Mouse (Mus musculus) forebrain, embryonic 14.5 days (tissue): Measurements from ENCODE around the gene Qsox2. TPM values are rescaled to one million over a fixed set of nuclear protein-coding genes. Genes with fewer than 3 reads are reported as not detected.
A peak's percentile ranks its signal among the peaks of the same experiment; 100 is the strongest.

ENCODE experiments used
- ATAC-seq: fragments of 200-750 bp; cut with Nextera tagmentation; 2 replicates; pipeline ENCODE4 v1.8.0; 2017; ENCODE audit warnings: mild to moderate bottlenecking, moderate library complexity
- DNase-seq: peaks from one replicate; pipeline ENCODE4 v3.0.0-alpha.2; 2015; ENCODE audit warnings: low spot score
- H3K27ac ChIP-seq: fragments of 300-500 bp; sonication (generic); 2 replicates; pipeline ENCODE4 v1.5.1; 2014; ENCODE audit warnings: low read depth, mild to moderate bottlenecking, control low read depth, low read length, moderate library complexity
- H3K27me3 ChIP-seq: fragments of 300-500 bp; sonication (generic); replicated peaks from 2 replicates; pipeline ENCODE4 v1.6.1; 2014; ENCODE audit warnings: low read length, control low read depth, mixed read lengths; ENCODE audit not compliant: control insufficient read depth, insufficient read depth
- H3K36me3 ChIP-seq: fragments of 300-500 bp; sonication (generic); 2 replicates; pipeline ENCODE4 v1.6.1; 2014; ENCODE audit warnings: low read length, control low read depth; ENCODE audit not compliant: control insufficient read depth, insufficient read depth
- H3K4me1 ChIP-seq: fragments of 300-500 bp; sonication (generic); 2 replicates; pipeline ENCODE4 v1.6.1; 2014; ENCODE audit warnings: antibody characterized with exemption, low read length, control low read depth; ENCODE audit not compliant: control insufficient read depth, insufficient read depth
- H3K4me2 ChIP-seq: fragments of 300-500 bp; sonication (generic); 2 replicates; pipeline ENCODE4 v1.6.1; 2014; ENCODE audit warnings: mild to moderate bottlenecking, control low read depth, low read length
- H3K4me3 ChIP-seq: fragments of 300-500 bp; sonication (generic); 2 replicates; pipeline ENCODE4 v1.5.1; 2014; ENCODE audit warnings: low read depth, low read length, control low read depth
- H3K9ac ChIP-seq: fragments of 300-500 bp; sonication (generic); 2 replicates; pipeline ENCODE4 v1.6.1; 2014; ENCODE audit warnings: mild to moderate bottlenecking, low read length, control low read depth, moderate library complexity
- H3K9me3 ChIP-seq: fragments of 300-500 bp; sonication (generic); replicated peaks from 2 replicates; pipeline ENCODE4 v1.6.1; 2016; ENCODE audit warnings: low read length, control low read depth, mixed read lengths; ENCODE audit not compliant: control insufficient read depth
- WGBS: fragments of 180-500 bp; shearing (Covaris S2); extraction: QIAGEN DNeasy Blood & Tissue Kit; methylation state at CpG from one replicate; pipeline ENCODE4 v1.1.7; 2014; 5-methylcytosine and 5-hydroxymethylcytosine counted together
- polyA plus RNA-seq: library from polyadenylated mRNA; unstranded; fragments of >200 nt; fragmentation: Nextera tagmentation; extraction: Ambion mirVana; gene quantifications from 2 replicates; pipeline ENCODE4 v1.2.1, GENCODE M21; 2014

The Qsox2 gene
- polyA plus RNA-seq, 1 experiment from 2014 or later: 10.6 TPM

DNA sequence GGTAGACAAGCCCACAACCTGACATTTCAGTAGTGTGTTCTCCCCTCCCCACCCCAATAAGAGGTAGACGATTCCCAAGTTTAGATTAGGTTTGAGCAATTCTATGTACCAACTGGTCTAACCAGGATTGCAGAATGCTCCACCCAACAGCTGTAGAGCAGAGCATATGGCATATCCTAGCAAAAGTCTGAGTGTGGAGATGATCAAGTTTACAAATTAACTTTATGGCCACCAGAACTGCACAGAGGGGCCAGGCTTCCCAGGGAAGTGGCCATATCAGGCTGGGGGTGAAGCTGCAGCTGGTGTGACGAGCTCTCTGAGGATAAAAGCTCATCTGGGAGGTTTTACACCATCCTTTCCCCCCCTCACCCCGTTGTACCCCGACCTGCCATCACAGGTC lies 27.3 kb upstream of the Qsox2 start:
- no peak overlapping the region for H3K27ac ChIP-seq
- no peak for DNase-seq
- no peak overlapping the region for H3K4me3 ChIP-seq
- no peaks in the 10 kb centered on the region for H3K36me3 ChIP-seq
- H3K4me1 ChIP-seq: no peaks in the 10 kb centered on the region
- H3K9ac ChIP-seq: no peak overlapping the region
- ATAC-seq: no peak
- H3K4me2 ChIP-seq: no peak overlapping the region
- WGBS: 83% methylated on average over 4 of the region's 4 CpGs
- H3K9me3 ChIP-seq: no peaks in the 10 kb centered on the region
- H3K27me3 ChIP-seq: no peaks in the 10 kb centered on the region

DNA sequence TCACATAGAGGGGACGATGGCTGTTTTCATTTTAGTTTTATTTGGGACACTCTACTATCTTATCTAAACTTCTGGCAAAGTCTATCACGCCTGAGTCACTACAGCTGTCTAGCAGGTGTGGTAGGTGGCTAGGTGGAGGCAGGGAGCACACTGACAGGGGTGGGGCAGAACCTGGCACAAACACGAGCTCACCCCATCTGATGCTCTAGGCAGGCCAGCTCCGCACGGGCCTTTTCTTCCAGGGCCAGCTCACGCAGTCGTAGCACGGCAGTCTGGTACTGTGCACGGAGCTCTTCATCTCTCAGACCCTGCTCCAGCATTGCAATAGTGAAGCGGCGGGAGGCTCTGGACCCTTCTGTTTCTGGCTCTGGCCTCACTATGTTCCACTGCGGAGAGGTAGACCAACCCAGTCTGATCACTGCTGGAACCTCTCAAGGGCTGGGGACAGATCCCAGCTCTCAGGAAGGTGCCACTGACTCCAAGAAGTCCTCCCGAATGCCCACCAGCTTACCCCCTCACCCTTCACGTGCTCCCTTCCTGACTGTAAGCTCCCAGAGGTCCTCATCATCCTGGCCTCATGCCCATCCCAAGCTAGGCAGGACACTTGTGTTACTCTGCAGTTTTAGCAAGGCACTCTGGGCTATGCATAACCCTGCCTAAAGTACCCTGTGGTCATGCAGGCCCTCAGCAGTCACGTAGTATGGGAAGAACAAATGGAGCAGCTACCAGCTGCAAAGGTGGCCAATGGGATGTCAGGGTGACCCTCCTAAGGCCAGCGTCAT lies 20.2 kb upstream of the Qsox2 start:
- DNase-seq: no peak

DNA sequence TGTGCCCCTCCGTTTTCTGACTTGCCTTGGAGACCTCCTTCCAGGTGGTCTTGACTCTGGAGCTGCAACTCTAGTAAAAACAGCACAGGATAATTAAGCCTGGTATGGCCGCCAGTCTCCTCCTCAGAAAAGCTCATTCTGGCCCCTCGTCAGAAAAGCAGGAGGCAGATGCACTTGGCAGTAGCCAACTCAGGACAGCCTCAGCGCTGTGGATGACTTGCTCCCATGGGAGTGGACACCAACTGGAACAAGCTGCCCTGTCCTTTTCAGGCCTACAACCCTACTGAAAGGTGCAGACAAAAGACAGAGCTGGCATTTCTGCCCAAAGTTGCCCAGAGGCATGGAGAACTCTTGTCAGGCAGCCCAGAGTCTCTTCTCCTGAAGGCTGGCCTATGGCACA lies 17.5 kb upstream of the Qsox2 start:
- no peaks in the 10 kb centered on the region for H3K4me1 ChIP-seq
- no peak overlapping the region for H3K27ac ChIP-seq
- H3K4me2 ChIP-seq: no peak overlapping the region
- H3K9ac ChIP-seq: no peak overlapping the region
- H3K4me3 ChIP-seq: no peak overlapping the region
- ATAC-seq (no peak), DNase-seq (no peak)
- 61% methylated on average over 4 of the region's 4 CpGs for WGBS
- no peaks in the 10 kb centered on the region for H3K9me3 ChIP-seq
- no peaks in the 10 kb centered on the region for H3K36me3 ChIP-seq
- no peaks in the 10 kb centered on the region for H3K27me3 ChIP-seq

More for the DNA sequence above, 20.2 kb upstream of the Qsox2 start:
- H3K4me1 ChIP-seq: no peaks in the 10 kb centered on the region
- WGBS: 86% methylated on average over 16 of the region's 16 CpGs
- no peaks in the 10 kb centered on the region for H3K27me3 ChIP-seq
- no peak overlapping the region for H3K27ac ChIP-seq
- no peak overlapping the region for H3K4me2 ChIP-seq
- no peaks in the 10 kb centered on the region for H3K9me3 ChIP-seq
- H3K4me3 ChIP-seq: no peak overlapping the region
- H3K36me3 ChIP-seq: no peaks in the 10 kb centered on the region
- no peak for ATAC-seq
- H3K9ac ChIP-seq: no peak overlapping the region

DNA sequence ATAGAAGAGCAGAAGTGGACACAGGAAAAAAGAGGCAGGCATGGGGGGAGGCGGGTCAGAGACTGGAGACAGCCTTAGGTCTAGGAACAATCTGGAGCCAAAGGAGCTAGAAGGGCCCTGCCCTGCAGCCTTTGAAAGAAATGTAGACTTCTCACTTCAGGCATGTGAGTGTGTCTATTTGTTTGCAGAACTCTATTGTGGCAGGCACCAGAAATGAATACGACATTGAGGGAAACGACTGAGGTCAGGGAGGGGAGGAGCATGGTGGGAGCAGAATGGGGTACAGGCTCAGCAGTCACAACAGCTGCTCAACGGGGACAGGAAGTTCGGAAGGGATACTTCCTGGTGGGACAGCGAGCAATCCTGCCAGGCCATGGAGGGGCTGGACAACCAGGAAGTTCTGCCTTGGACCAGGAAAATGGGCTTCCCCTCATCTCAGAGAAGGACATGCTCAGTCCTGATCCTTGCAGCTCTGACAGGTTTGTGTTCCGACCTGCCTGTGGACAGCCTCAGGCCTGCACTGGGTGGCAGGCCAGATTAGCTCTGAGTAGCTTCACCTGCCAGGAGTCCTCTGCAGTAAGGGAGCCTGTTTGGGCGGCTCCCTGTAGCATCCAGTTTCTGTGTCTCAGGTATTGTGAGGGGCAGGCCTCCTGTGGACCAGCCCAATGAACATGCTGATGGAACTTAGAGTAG lies 15.3 kb upstream of the Qsox2 start:
- no peak for DNase-seq
- no peak for ATAC-seq
- H3K9ac ChIP-seq: no peak overlapping the region
- 61% methylated on average over 8 of the region's 8 CpGs for WGBS
- no peaks in the 10 kb centered on the region for H3K36me3 ChIP-seq
- no peak overlapping the region for H3K4me2 ChIP-seq
- H3K27ac ChIP-seq: no peak overlapping the region
- H3K9me3 ChIP-seq: no peaks in the 10 kb centered on the region
- no peaks in the 10 kb centered on the region for H3K4me1 ChIP-seq
- H3K27me3 ChIP-seq: no peaks in the 10 kb centered on the region
- H3K4me3 ChIP-seq: no peak overlapping the region

DNA sequence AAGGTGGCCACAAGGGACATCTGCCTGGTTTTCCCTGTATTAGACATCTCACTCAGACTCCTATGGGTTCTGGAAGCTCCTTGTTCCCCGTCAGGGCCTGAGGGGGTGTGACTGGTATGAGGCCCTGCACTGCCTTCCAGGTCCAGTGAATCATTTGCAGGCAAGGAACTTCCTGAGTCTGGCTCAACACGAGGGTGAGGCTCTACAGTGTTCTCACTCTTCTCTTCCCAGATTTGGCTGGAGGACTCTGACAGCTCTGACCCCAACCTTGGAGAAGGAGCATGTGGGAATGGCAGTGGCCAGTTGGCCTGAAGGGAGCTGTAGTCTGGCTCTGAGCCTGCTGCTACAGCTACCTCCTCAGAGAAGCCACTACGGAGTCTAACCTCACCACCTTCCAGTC lies 10.2 kb upstream of the Qsox2 start:
- no peak for DNase-seq
- 71% methylated on average over 3 of the region's 3 CpGs for WGBS
- H3K4me2 ChIP-seq: no peak overlapping the region
- H3K36me3 ChIP-seq: no peaks in the 10 kb centered on the region
- no peak overlapping the region for H3K27ac ChIP-seq
- no peaks in the 10 kb centered on the region for H3K9me3 ChIP-seq
- H3K9ac ChIP-seq: no peak overlapping the region
- H3K27me3 ChIP-seq: no peaks in the 10 kb centered on the region
- ATAC-seq: no peak
- no peaks in the 10 kb centered on the region for H3K4me1 ChIP-seq
- no peak overlapping the region for H3K4me3 ChIP-seq

DNA sequence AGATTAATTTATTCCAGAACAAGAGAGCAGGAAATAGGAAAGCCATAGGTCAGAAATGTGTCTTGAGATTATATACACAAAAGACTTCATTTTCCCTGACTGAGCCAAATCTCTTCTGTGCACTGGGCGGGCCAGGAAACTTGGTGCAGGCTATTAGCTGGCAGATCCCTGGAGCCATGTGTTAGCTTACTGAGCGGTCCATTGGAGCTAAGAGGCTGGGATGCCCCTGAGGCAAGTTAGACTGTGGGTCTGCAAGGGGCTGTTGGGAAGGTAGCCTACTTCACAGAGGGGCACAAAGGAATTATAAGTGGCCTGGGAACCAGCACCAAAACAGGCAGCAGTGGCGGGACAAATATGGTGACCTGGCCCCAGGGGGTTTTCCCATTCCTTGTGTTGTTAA lies 3.5 kb upstream of the Qsox2 start:
- Histone ChIP-seq H3K9me3 (no peaks in the 10 kb centered on the region), H3K27ac (0 out of 2 replicates have a peak overlapping the region, but pooled peaks have one; percentile 9), H3K27me3 (no peaks in the 10 kb centered on the region), H3K4me1 (peaks cover 5% of the 10 kb centered on the region; the same call in 1 of the 2 replicates), H3K9ac (no peak overlapping the region), H3K36me3 (no peaks in the 10 kb centered on the region), H3K4me3 (no peak overlapping the region), H3K4me2 (no peak overlapping the region)
- ATAC-seq (no peak), DNase-seq (peak; percentile 2)
- 68% methylated on average over 3 of the region's 3 CpGs for WGBS

DNA sequence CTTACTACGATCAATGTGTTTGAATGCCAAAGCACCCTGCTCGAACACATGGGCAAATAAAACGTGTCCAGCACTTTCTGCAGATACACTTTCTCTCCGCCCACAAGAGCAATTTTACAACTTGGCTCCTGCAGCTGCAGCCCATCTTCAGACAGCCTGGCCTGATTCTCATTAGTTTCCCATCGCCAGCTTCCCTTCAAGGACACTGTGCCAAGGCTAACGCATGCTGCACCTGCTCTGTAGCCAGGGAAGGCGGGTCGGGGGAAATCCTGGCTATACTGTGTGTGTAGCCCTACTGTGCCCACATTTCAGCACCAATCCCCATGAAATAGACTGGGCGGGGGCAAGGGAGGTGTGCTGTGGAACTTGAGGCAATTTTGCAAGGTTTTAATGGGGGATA lies 3.0 kb upstream of the Qsox2 start:
- H3K27ac ChIP-seq: no peak overlapping the region; the same call in 1 of the 2 replicates
- H3K4me2 ChIP-seq: no peak overlapping the region
- H3K36me3 ChIP-seq: no peaks in the 10 kb centered on the region
- no peaks in the 10 kb centered on the region for H3K27me3 ChIP-seq
- DNase-seq (peak; percentile 53), ATAC-seq (no peak)
- no peak overlapping the region for H3K4me3 ChIP-seq
- peaks cover 5% of the 10 kb centered on the region; the same call in 1 of the 2 replicates for H3K4me1 ChIP-seq
- H3K9ac ChIP-seq: no peak overlapping the region
- WGBS: 55% methylated on average over 9 of the region's 9 CpGs
- no peaks in the 10 kb centered on the region for H3K9me3 ChIP-seq

DNA sequence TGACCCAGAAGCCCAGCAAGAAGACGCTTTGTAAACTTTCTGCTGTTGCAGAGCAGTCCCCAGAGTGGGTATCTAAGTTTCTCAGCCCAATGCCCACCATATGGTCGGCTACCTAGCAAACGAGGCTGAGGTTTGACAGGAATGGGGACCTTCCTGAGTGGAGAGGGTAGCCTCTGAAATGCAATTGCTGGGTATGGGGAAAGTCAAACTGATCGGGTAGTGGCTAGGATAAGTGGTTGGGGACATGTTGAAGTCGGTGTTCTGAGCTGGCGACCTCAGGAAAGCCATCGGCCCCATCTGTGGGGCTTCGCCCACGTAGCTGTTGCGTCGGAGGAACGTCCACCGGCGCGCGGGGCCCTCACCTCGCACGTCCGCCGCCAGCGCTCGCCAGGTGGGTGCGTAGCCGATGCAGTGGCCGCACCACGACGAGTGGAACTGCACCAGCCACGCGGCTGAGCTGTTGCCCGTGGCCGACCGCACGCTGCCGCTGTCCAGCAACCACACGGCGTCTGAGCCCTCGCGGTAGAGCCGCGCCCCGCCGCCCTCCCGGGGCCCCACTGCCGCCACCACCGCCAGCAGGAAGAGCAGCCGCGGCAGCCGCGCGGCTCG lies 540 bp downstream of the Qsox2 start:
- Histone ChIP-seq H3K36me3 (no peaks in the 10 kb centered on the region), H3K27me3 (no peaks in the 10 kb centered on the region), H3K4me2 (peak overlapping the region; percentile 83), H3K4me1 (peaks cover 5% of the 10 kb centered on the region; the same call in 1 of the 2 replicates), H3K4me3 (peak overlapping the region; percentile 90), H3K9me3 (no peaks in the 10 kb centered on the region), H3K9ac (peak overlapping the region; percentile 85), H3K27ac (peak overlapping the region; percentile 68)
- peak; percentile 72 for ATAC-seq
- no peak for DNase-seq
- WGBS: under 1% methylated on average over 42 of the region's 51 CpGs
